Mouse (Mus musculus) cerebellum, postnatal 36 days (tissue): ENCODE data around the gene Rnf115.

Source experiments
- DNase-seq, 2 experiments: peaks; one replicate each; pipeline ENCODE4 v3.0.0; 2021 to 2022; ENCODE audit warnings: mixed read lengths in 2 of 2

Gene Rnf115

DNA sequence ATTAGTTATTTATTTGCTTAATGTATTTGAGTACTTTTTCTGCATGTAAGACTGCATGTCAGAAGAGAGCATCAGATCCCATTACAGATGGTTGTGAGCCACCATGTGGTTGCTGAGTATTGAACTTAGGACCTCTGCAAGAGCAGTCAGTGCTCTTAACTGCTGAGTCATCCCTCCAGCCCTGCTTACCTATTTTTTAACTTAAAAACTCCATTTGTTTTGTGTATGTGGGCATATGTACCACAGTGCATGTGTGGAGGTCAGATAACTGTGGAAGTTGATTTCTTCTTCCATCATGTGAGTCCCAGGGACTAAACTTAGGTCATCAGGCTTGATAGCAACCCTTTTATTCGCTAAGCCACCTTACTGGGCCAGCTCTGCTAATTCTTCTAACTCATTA is 60.3 kb downstream of the Rnf115 start:
- DNase-seq, result no peak

DNA sequence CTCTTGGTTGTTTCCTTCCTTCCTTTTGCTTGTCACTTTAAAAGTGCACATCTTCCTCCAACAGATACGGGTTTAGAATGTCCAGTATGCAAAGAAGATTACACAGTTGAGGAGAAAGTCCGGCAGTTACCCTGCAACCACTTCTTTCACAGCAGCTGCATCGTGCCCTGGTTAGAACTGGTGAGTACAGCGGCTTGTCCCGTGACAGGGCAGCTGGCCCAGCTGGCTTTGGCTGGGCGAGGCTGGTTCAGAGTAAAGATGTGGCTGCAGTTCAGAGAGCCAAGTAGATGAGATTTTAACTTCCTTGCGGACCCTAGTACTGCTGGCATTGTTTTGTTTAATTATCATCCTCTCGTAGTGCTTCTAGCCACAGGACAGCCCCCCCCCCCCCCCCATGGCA is 61.0 kb downstream of the Rnf115 start:
- no peak for DNase-seq

DNA sequence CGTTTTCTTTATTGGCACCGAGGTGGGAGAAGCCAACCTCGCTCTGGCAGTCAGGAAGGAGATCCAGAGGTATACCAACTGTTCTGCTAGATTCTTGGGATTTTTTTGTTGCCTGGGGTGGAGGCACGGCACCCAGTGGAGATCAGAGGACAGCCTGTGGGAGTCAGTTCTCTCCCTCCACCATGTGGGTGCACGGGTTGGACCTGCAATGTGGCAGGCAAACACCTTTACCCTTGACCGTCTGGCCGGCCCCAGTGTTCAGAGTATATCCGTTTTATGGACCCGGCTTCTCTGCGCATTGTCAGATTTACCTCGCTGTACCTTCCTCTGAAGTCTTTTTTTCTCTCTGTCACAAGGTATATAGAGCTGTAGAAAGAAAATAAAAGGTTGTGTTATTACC is 72.8 kb downstream of the Rnf115 start:
- no peak for DNase-seq

DNA sequence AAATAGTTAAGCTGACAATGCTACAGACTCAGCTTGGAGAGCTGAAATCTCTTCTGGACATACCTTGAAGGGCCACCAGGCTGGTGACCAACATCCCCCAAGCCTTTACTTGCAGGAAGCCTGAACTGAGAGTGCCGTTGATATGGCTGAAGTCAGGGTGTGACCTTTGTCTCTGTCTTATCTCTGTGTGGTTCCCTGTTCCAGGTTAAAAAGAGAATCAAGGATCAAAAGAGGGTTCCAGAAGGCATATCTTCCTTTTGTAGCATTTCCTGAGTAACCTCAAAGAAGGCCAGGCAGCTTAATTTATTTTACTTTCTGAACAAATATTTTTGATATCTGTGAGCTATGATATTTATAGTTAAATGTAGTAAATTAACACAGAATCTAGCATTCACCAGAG is 74.8 kb downstream of the Rnf115 start:
- no peak for DNase-seq

DNA sequence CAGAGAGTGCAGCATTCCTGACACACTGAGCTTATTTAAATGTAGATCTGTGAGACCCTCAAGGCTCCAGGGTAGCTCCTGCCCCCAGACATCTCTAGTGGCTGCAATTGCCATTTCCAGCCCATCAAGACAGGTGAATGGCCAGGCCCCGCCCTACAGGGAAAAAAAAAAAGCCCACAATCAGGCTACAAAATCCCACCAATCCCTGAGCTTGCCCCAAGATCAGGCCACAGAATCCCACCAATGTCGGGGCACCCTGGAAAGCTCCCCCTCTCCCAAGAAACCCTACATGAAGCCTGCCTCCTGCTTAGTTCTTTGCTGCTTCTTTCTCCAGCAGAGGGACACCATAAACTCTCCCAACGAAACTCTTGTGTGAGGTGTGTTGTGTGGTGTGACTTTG is 80.7 kb downstream of the Rnf115 start:
- no peak for DNase-seq

DNA sequence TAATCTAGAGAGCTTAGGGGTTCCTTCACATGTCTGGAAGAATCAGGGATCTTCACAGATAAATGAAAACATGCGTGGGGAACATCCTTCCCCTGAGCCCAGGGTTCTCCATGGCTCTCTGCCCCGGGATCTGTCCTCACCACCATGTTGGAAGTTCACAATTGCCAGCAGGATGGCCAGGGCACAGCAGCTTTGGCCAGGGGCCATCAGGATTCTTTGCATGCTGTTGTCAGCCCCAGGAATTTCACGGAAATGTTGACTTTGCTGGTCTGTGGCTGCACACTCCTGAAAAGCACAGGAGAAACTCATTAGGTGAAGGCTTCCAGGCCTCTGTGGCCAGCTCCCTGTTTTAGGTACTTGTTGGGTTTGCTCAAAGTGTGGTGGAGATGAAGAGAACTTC is 81.2 kb downstream of the Rnf115 start:
- no peak for DNase-seq

DNA sequence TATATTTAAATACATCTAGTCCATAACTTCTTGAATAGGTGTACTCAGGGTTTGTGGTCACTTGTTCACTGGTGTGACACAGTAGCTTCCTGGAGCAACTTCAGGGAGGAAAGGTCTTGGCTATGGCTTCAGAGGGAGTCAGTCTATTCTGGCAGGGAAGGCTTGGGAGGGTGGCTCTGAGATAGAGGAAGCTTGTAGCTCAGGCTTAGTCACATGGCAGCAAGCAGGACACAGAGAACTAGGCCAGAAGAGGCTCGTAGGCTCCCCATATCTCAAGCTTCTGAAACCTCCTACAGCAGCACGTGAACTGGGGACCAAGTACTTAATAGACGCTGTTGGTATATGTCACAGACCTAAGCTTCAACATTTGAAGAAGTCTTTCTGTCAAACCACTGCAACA is 83.8 kb downstream of the Rnf115 start:
- no peak for DNase-seq

DNA sequence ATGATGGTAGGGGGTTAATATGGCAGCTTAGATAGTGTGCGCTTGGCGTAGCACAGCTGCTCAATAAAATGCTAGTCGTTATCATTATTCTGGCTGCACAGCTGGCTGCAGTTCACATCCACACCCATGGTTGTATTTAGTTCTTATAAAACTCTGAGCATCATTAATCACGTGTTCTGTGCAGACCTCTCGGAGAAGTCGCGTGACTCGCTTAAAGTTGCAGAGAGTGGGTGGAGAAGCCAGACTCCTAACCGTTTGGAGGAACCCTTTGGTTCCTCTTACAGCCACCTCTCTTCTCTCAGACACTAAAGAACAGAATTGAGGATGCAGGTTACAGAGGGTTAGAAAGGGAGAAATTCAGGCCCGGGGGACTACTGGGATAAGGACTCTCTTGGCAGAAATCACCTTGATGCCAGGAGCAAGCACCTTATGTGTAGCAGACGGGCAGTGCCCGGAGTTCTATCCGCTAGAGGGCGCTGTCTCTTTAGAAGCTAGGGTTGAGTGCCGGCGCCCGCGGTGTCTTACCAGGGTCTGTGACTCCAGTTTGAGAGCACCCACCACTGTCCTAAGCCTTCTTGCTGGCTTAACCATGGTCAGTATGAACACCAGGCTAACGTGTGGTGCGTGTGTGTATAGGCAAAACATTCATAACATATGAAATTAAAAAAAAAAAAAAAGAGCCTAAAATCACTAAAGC is 85.1 kb downstream of the Rnf115 start:
- peak; percentile 79 to 83 for DNase-seq

DNA sequence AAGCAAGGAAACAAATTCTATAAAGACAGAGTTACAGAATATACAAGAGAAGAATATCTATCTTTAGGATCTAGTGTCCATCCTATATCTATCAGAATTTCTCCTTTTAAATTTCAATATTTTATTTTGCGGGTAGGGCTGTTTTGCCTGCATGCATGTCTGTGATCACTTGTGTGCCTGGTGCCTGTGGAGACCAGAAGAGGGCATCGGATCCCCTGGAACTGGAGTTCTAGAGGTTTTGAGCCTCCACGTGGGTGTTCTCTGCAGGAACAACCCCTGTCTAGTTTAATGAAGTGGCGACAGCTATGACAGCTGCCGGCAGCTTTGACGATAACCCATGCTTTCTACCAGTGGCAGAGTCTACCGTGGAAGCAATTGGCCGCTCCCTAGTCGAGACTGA is 85.6 kb downstream of the Rnf115 start:
- peak; percentile 12 to 18 for DNase-seq

DNA sequence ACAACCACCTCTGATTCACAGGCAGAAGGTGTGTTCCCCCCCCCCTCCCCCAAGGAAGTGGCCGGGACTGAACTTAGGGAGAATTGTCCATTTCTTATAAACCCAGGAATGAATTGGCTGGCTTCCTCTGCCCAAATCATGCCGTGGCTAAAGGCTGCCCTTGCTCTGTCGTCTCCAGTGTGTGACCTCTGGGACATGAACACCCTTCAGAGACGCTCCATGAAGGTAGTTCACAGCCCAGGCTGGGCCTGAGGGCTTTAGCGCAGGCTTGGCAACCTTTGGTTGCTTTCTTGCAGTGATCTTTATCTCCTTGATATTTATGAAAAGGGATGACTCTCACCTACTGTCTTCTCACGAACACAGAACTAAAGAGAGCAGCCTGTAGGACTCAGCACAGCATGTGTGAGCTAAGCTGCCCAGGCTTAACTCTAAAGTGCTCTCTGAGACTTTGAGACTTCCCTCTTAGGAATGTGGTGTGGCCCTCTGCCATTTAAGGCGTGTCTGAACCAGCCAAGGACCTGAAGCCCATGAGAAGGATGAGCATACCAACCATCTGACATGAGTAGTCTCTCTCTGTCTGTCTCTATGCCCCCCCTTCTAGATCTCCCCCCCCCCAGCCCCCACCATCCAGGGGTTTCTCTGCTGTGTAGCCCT is 86.3 kb downstream of the Rnf115 start:
- no peak for DNase-seq

DNA sequence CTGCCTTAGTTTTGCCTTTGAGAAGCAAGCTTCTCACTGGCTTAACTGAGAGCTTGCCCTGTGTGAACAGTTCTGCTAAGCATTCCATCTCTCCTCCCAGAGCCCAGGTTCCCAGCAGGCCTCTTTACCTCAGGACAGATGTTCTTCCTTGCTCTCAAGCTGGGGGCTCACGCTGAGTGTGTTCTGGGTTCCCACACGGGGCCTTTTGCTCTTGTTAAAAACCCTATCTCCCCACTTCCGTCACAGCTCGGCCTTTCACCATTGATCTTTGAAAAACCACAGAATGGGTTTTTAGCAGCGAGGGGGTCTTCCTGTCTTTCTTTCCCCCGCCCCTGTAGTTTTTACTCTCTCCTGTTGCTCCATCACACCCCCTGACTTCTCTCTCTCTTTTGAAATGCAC is 86.9 kb downstream of the Rnf115 start:
- no peak for DNase-seq

DNA sequence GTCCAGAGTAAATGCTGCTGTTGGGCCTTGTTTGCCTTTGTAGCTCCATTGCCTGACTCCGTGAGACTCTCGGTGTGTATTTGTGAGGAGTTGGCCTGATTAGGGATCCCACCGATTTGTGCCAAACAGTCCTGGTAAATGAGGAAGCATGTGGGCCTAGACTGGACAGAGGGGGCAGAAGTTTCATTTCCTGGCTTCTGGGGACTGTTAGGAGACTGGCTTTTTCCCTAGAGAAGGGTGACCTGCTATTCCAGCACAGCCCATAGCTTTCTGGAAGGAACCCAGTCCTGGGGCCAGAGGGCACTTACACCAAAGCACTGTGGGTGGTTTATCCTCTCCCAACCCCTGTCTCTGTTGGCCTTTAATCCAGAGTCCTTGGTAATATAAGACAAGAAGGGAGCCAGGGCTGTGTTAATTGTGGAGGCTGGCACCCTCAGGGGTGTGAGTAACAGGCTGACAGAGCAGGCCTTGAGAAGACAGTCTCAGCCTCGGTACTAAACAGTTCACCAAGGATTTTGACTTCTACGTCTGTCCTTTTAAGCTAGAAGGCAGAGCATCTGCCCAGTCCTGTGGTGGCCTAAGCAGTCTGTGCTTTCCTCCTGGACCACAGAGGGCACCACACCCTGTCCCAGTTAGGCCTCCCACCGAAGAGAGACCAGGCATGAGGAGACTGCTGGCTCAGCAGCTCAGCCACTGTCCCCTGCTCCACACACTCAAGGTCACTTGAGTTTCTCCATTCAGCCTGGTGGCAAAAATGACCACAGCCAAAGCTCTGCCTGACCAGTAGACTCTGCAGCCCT is 92.9 kb downstream of the Rnf115 start:
- no peak for DNase-seq

DNA sequence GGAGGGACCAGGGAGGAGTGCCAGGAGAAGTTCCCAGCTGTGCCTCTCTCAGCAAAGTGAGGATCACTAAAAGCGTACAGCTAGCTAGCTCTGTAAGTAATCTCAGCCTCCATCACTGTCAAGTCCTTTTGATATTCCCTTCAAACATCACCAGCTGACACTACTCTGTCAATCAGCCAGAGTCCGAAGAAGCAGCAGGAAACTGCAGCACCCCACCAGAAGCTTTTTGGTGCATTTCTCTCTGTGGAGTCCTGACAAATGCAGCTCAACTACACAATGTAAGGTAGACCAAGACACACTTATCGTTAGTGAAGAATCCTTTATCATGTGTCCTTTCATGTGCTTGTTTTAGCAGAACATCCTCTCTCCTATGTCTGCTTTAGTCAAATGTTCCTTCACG is 94.1 kb downstream of the Rnf115 start:
- DNase-seq, result no peak

DNA sequence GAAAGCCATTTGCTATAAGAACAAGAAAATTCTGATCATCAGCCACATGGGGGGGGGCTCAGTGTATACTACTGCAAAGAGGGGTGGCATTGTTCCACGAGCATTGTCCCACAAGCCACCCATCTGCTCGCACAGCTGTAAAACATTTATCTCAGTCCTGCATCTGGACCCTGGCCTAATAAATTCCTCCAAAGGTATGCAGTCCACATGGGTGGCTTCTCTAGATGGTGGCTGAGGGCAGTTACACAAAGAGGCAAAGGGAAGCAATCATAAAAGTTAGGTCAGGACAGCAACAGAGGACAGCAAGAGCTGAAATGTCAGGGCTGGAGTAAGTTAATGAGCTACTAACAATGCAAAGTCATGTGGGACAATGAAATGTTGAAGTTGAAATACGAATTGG is 96.2 kb downstream of the Rnf115 start:
- DNase-seq, result no peak

DNA sequence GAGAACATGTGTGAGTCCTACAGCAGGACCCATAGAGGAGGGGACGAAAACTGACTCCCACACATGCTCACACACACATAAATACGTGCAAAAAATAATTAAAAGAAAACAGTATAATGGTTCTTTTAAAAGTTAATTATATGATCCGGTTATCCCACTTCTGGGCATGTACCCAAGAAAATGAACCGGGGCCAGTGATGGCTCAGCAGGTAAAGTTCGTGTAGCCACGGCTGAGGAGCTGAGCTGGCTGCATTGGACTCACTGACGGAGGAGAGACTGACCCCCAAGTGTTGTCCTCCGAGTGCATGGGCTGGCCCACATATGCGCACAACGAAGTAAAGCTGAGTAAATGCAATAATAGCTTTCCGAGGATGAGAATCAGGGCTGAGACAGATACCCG is 97.2 kb downstream of the Rnf115 start:
- DNase-seq, result no peak

DNA sequence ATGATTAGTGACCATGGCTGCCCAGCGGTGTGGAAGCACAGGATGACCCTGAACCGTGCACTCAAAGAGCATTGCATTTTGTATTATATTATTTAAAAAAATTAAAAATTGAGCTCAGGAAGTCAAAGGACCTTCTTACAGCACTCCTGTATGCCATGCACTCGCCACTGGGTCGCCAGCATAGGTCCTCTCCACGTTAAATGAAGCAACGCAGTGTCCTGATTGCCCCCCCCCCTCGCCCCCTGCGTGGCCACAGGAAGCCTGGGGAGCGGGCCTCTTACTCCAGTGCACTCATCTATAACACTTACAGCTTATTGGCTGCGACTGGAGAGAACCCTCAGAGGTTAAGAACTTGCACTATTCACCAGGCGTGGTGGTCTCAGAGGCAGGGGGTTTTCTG is 97.8 kb downstream of the Rnf115 start:
- no peak for DNase-seq

DNA sequence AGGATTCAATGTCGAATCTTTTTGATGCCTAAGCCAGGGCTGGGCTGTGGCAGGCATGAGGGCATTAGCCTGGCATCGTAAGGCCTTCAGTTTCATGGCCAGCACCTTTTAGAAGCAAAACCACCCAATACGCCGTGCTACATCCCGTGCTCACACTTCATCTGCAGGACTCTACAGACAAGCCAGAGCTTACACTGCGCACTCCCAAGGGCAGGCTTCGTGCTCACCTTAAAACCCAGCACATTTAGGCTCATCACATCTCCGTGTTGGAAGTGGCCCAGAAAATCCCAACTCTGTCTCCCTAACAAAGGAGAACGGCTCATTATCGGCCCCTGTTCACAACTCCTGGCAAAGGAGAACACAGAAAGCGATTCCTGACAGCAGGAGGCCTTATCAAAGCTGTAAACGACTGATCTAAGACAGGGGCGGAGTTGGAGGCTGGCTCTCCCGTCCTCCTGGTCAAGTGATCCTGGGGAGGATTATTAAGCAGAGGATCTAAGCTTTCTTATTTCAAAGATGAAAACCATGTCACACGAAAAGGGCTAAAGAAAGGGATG is 100.9 kb downstream of the Rnf115 start:
- DNase-seq, result no peak

DNA sequence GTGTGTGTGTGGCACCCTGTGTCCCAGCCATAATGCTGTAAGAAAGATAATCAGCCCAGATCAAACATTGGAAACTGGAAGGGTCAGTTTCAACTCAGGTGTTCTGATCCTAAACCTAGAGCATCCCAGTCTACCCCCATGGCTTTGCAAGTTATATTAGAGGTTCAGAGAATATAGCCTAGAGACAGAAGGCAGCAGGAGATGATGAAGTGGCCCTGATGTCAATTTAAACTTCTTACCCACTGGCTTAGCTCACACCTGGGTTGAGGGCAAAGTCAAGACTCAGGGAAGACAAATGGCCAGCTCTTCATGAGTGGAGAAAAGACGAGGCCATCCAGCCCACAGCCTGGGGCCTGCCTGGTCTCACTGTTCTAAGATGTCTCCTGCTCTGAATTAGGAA is 101.5 kb downstream of the Rnf115 start, which contains the start of the genes Pdzk1 and Cd160:
Gene Pdzk1 (plus strand): TSS at position 301 of the 400 bp plus-strand sequence.
Gene Cd160 (minus strand): TSS at position 368 of the 400 bp plus-strand sequence.
- DNase-seq, result no peak

DNA sequence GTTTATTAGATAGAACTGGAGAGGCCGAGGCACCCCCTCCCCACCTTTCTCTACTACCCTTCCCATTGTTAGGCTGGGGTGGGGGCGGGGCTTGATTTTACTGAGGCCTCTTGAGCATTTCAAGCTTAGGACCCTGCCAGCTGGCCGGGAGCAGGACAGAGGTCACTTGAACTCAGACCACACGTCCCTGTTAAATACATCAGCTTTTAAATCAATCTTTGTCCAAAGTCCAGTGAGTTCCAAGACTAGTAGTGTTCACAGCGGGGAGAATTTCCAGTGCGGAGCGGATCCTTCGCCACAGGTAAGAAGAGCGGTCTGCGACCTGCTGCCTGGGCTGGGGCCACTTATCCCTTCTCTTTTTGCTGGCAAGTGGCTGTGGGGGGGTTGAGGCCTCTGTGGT is 102.4 kb downstream of the Rnf115 start:
- no peak for DNase-seq

DNA sequence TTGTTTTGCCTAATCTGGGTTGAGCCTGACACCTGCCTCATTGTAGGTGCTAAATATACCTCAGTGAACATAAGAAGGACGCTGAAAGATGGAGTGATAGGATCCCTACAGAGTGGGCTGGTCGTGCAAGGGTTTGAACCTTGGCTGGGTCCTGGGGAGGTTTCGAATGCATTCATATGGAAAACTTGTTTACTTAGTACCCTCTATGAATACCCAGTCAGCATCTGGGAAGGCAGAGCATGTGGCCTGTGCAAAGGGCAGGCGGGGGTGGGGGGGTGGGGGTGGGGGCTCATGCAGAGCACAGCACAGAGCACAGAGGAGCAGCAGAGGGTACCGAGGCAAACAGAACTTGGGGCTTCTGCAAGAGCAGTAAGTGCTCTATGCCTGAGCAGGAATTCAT is 105.5 kb downstream of the Rnf115 start:
- no peak for DNase-seq

DNA sequence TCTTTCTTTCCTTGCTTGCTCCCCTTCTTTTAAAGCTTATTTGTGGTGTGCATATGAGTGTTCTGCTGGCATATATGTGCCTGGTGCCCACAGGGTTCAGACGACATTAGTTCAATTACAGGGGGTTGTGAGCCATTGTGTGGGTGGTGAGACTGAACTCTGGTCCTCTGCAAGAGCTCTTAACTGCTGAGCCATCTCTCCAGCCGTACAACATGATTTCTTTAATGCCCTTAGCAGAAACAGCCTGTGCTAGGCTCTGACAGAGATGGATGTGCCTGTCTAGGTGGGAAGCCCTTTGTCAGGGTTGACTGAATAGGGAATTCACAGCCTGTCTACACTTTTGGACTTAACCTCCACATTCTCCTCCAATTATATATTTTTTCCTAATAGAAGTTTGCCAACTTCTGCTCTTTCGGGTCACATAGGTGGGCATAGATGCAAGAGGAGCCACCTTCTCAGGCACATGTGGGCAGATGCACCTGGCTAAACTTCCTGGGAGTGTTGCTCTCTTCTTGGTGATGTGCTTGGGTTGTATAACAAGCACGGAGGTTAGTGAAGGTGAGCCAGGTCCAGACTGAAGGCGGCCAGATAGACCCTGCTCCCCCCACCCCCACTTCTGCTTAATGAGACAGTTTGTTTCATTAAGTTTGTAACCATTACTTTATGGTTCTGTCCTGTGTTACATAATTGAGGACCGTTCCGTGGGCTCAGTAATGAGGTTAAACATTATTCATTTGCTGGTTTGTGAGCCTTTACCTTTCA is 107.3 kb downstream of the Rnf115 start:
- DNase-seq, result no peak

DNA sequence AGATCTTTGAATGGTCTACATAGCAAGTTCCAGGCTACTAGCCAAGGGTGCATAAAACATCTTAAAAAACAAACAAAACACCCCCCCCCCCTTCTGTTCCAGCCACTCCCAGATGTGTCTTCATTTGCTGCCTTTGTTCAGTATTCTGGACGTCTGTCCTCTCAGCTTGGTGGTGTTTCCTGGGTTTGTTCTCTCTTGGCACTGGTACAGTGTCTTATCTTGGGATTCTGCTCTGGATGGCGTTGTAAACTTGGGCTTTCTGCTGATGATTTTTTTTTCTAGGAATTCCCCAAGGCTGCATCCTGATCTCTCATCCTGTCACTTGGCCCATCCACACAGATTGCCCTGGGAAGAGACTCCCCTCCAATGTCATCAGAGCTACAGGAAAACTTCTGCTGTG is 109.0 kb downstream of the Rnf115 start:
- DNase-seq, result no peak
